Mouse (Mus musculus) mature B cell (primary cell): ENCODE measurements at regions not wholly inside any gene's neighbourhood (a gene's known extent, or its start where the extent isn't known, plus 50 kb on each side); places are given as distances from the start of the nearest gene placed in this dataset.

ENCODE experiments used
- in situ Hi-C: fragments of 300-500 bp; cut with MboI; formaldehyde crosslinking; loops from 2 replicates; pipeline ENCODE4 v1.14.3; 2019

- in situ Hi-C loops = no loop called here
Observed at GRCm38 (mm10) chr13:111977769-111978674, 169.2 kb upstream of the Map3k1 start.

DNA sequence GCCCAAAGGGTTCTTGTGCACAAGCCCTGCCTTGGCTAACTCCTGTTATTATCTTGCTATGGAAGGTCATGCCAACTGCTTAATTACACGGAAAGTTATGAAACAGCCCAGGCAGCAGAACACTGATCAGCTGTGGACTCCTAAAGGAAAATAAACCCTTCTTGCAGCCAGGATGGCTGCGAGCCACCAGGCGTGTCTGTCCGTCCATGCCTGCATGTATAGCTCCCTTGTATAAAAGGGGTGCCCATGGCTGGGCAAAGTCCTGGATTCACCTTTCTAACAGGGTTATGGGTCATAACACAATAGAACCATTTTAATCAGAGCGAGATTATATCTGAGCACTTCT is 169.9 kb upstream of the Map3k1 start:
- in situ Hi-C loops = no loop called here

DNA sequence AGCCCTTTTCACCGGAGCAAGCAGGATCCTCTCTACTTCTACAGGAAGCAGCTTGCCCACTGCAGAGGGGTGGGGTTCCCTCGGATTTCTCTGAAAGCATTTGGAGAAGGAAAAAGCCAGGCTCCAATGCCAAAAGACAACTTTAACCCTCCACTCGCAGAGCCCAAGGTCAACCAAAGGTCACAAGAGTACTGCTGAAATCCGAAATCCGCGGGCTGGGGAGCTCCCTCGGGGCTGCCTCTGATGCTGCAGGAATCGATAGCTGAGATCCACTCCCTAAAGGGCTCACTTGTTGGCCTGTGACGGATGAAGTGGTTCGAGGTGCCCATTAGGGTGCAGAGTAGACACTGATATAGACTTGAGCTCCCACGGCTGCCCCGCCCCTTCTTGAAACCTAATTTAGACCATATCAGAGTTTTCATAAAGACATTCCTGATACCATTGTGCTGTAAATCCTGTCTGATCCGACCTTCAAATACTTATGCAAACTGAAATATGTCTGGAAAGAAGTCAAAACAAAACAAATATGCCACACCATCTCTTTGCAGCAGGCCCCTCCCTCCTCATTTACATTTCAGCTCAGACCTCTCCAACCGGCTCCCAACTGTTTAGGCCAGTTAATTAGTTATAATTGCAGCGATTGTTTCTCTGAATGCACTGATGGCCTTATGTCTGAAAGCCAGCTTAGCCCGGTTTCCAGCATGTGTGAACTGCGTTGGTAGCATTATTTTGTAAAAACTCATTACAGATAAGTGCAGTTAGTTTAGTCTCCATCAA is 170.8 kb upstream of the Map3k1 start:
- in situ Hi-C loops = loop anchor here (10.0 kb wide), 1 partner anchor 45 kb away; no protein-coding TSS in a partner anchor

GRCm38 (mm10) chr13:111980205-111980595 is 171.4 kb upstream of the Map3k1 start:
- in situ Hi-C loops = loop anchor here (10.0 kb wide), 1 partner anchor 45 kb away; no protein-coding TSS in a partner anchor

DNA sequence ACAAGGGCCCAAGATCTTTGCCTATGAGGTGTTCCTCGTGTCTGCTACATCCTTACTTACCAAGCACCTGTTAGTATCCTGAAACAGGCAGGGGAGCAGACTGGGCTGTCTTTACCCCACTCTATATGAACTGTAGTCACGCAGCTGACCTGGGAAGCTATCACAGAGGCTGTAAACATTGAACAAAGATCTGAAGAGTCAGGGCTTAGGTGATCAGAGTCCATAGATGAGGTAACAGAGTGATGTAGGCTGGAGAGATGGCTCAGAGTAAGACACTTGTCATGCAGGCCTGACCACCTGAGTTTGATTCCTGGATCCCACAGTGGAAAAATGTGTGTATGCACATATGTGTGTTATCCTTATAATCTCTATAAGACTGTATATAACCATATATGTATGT is 172.3 kb upstream of the Map3k1 start:
- in situ Hi-C loops = loop anchor here (10.0 kb wide), 1 partner anchor 46 kb away; no protein-coding TSS in a partner anchor

GRCm38 (mm10) chr13:111982796-111983460 is 174.1 kb upstream of the Map3k1 start:
- in situ Hi-C loops = loop anchor here (10.0 kb wide), 1 partner anchor 48 kb away; no protein-coding TSS in a partner anchor

- in situ Hi-C loops = loop anchor here (10.0 kb wide), 1 partner anchor 49 kb away; no protein-coding TSS in a partner anchor
Observed at GRCm38 (mm10) chr13:111984081-111984574, 175.3 kb upstream of the Map3k1 start.

DNA sequence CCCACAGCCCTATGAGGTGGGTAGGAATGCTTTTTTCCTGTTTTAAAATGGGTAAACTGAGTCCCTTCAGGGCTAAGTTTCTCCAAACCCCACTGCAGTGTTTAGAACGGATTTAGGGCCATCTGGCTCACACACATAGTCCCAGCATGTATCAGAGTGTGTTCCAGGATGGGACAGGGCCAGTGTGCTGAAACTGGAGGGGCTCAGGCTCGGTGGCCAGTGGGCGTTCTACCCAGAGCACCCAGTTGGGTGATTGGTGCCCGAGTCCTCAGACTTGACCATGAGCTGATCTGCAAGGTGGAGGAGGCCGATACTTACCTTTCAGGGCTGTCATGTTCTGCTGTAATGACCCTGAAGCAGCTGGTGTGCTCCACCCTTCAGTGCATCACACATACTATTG is 176.6 kb upstream of the Map3k1 start:
- in situ Hi-C loops = loop anchor here (10.0 kb wide), 1 partner anchor 51 kb away; no protein-coding TSS in a partner anchor

DNA sequence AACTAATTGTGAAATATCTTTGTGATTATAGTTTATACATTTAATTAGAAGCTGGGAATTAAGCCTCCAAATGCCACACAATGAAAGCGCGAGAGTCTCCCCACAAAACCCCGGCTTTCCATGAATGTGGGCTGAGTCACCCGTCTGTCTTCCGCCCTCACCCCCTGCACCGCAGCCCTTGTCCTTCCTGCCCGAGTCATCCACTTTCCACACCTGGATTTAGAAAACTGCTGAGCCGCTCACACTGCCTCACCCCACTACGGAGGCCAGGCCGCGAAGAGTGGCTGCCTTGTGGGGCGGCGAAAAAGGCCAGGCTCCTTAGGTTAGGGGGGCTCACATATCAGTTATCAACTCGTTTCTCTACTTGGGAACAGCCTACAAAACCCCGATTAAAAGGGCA is 177.9 kb upstream of the Map3k1 start:
- in situ Hi-C loops = loop anchor here (10.0 kb wide), 1 partner anchor 52 kb away; no protein-coding TSS in a partner anchor

GRCm38 (mm10) chr13:111987420-111987819 is 178.6 kb upstream of the Map3k1 start:
- in situ Hi-C loops = loop anchor here (10.0 kb wide), 1 partner anchor 53 kb away; no protein-coding TSS in a partner anchor

DNA sequence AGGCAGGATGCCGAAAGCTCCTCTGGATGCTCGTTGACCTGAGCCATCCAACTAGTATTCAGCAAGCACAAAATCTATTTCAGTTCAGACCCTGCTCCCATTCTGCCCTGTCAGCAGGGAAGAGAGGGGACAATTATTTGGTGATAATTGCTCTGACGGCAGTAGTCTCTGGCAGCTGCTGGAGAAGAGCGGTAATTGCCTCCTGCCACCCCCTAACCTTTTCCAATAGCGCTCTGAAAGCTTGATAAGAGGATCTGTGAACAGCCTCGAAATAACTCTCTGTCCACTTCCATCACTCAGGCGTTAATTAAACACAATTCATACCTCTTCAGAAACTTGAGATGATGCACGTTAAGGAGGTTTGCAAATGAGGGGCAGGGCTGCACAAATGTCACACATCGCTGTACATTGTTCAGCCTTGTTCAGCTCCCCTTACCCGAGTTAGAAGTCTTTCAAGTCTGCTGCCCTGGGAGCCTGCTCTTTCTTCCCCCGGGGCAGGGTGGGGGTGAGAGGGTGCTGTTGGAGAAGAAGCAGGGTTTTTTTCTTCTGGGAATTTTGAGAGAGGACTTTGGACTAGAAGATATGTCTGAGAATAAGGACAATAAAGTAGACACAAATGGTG is 182.2 kb upstream of the Map3k1 start:
- in situ Hi-C loops = no loop called here

DNA sequence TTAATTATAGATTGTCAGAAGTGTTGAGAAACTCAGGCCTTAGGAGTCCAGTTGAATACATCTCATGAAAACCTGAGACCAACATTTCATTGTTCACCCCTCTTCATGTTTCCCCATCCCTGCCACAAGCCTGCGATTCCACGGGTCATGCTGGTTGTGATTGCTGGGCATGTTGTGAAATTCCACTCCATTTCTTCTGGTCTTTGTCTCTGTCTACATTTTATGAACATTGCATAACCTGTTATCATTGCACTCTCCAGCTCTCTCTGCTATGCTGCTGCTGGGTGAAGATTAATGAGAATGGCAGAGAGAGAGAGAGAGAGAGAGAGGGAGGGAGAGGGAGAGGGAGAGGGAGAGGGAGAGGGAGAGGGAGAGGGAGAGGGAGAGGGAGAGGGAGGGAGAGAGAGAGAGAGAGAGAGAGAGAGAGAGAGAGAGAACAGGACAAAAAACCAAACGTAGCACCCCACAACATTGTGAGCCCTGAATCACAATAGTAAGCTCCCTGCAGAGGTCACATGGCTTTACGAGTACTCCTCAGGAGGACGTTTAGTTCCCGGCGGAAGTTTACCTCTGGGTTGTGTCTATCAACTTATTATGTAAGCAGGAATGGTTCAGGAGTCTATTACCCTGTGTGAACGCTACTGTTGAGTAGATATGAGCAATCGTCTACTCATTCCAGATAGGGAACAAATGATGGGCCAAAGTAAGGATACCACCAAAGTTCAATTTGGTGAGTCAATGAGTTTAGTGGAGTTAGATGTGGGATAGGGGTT is 183.5 kb upstream of the Map3k1 start:
- in situ Hi-C loops = no loop called here

DNA sequence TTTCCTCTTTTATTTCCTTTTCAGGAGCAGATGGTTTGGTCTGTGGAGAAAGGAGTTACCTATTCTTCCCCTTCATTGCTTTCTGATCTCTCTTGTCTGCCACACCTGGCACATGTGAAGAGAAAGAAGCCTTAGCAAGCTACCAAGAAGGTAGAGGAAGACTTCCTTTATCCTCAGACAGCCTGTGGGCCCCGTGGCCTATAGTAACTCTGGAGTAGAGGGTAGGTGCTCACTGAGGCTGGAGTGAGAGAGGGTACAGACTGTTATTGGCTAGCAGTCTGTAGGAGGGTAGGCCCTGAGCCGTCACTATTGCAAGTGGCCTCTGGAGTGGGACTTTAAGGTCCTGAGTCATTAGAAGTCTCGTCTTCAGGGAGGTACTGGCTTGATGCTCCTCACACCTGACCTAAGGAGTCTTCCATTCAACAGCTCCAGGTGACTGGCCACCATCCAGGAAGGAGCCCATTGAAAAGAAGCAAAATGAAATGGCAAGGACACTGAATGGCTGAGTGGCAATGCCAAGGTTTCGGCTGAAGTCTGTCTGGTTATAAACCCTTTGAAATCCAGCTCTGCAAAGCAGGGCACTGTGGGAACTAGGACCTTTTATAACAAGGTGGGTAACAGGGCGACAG is 186.2 kb upstream of the Map3k1 start:
- in situ Hi-C loops = no loop called here

GRCm38 (mm10) chr13:111995716-111996115 is 186.9 kb upstream of the Map3k1 start:
- in situ Hi-C loops = no loop called here

- in situ Hi-C loops = no loop called here
Observed at GRCm38 (mm10) chr13:111996910-111997309, 188.1 kb upstream of the Map3k1 start.

DNA sequence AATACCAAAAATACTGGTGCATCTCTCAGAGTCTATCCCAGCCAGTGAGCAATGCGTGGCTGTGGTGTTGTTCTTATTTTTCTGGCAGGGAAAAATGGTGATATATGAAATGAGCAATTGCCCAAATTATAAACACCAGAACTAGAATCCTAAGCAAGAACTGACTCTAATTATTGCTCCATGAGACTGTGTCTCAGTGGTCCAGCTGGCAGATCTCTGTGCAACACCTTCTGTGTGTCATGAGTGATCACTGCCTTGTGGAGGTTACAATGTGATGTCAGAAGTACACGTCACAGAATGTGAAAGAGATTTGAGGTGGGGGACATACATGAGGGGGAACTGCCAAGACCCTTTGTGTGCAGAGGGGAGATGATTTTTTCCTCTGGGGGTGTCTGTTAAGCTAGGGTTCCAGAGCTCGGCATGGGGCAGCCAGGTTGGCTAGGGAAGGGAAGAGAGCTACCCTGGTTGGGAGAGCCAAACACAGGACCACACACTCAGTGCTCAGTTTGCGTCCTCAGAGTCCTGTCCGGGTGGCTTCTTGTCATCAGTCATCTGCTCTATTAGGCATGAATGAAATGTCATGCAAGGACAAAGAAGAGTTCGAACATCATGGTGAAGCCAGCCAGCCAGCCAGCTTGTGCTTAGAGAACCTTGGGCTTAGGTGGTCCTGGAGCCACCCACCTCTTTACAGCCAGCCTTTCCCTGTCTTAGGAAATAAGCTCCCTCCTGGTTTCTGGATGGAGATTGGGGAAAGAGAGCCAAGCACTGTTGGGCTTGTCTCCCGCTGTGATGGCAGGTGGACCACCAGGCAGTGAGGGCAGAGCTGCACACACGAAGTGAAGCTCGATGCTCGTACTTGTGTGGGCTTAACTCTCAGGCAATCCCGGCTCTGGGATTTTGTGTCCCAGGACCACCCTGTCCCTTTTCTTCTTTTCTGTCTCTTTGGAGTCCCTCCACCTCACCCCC is 189.5 kb upstream of the Map3k1 start:
- in situ Hi-C loops = no loop called here

DNA sequence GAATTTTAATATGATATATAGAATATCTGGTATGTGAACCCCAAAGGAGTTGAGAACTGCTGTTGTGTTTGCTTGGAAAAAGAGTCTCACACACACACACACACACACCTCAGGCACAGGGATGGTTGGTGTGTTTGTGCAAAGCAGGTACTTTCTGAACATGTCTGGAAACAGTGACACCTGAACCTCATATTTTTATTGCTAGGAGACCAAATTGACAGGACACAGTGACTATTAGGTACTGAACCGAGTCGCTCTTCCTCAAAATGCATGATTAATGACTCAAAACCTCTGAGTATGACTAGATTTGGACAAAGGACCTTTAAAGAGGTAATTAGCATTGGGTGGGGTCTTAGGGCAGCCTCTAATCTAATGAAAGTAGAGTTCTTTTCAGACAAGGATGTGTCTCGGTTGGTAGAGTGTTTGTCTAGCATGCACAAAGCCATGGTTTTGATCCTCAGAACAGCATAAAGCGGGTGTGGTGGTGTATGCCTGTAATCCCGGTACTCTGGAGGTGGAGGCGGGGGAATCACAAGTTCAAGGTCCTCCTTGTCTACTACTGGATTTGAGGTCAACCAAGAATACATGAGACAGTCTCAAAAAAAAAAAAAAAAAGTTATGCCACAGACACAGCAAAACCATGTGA is 191.0 kb upstream of the Map3k1 start:
- in situ Hi-C loops = loop anchor here (5.0 to 10.0 kb wide), 3 partner anchors 62 to 255 kb away; no protein-coding TSS in a partner anchor

GRCm38 (mm10) chr13:112000293-112000665 is 191.5 kb upstream of the Map3k1 start:
- in situ Hi-C loops = loop anchor here (5.0 to 10.0 kb wide), 3 partner anchors 63 to 255 kb away; no protein-coding TSS in a partner anchor
